Mouse (Mus musculus): ENCODE measurements around the gene Ctnnb1. TPM values are rescaled to one million over a fixed set of nuclear protein-coding genes. Genes with fewer than 3 reads are reported as not detected.

Gene Ctnnb1
- total RNA-seq, 2 experiments from 2014 or later = 306 TPM

- no peak for DNase-seq
Measured at GRCm38 (mm10) chr9:121000641-121001320, 71.8 kb downstream of the Ctnnb1 start.

GRCm38 (mm10) chr9:121001681-121002540 lies 72.9 kb downstream of the Ctnnb1 start:
- DNase-seq = no peak

- DNase-seq = no peak
Measured at GRCm38 (mm10) chr9:121005961-121006360, 76.9 kb downstream of the Ctnnb1 start.

Small RNA genes lying within 50 kb of the gene (microRNA-seq; reads per million reads assigned to microRNA genes)
- 0 to 0.64 reads per million in 2 experiments for gene Mir7090
